Mouse (Mus musculus) left cerebral cortex, adult 2 months (tissue): ENCODE data around the gene Crk. TPM values are rescaled to one million over a fixed set of nuclear protein-coding genes. Genes with fewer than 3 reads are reported as not detected.
"Not testable (repeated sequence)": the region's sequence is repeated elsewhere in the genome, so short reads cannot be mapped to it uniquely, and the experiment has no call there.

ENCODE experiments used
- DNase-seq, 2 experiments: peaks; one replicate each; pipeline ENCODE4 v3.0.0; 2021 to 2022; ENCODE audit warnings: low spot score in 2 of 2, mixed read lengths in 1 of 2; ENCODE audit errors: extremely low spot score in 1 of 2
- H3K27ac ChIP-seq: fragments of 200-600 bp; 2 replicates; pipeline ENCODE4 v1.8.1; 2022
- H3K4me3 ChIP-seq: fragments of 200-600 bp; 2 replicates; pipeline ENCODE4 v1.8.1; 2022
- CTCF ChIP-seq: fragments of 200-600 bp; IDR thresholded peaks from 2 replicates; pipeline ENCODE4 v1.8.1; 2022; ENCODE audit warnings: antibody characterized with exemption, mild to moderate bottlenecking, moderate library complexity
- intact Hi-C: fragments of 180-260 bp; cut with DNase I; formaldehyde crosslinking; loops from one replicate; pipeline ENCODE4 v1.15.1; 2025
- total RNA-seq, 2 experiments: library from RNA; stranded (reverse); gene quantifications; 2 replicates each; pipeline ENCODE4 v1.2.3; 2021

Gene Crk
- total RNA-seq, 2 experiments from 2014 or later: 126 to 133 TPM

DNA sequence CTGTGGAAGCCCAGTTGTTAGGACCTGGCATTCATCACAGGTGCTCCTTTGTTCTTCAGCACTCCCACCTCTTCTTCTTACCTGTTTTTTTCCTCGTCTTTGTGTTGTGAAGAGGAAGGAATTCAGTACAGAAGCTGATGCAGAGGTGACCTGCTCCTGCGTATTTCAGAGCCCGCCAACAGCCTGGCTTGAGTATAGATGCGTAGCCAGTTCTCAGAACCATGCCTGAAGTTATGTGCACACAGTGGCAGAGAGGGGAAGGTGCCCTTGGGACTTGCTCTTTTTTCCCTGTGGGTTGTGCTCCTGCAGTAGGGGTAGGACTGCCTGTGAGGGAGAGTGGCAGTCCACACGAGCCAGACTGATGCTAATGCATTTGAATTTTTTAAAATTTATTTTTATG is 14.5 kb downstream of the Crk start:
- H3K27ac ChIP-seq: no peak overlapping the region
- TF ChIP-seq CTCF: no peak
- no peak for DNase-seq
- H3K4me3 ChIP-seq: no peak overlapping the region
- intact Hi-C loops: no loop called here

DNA sequence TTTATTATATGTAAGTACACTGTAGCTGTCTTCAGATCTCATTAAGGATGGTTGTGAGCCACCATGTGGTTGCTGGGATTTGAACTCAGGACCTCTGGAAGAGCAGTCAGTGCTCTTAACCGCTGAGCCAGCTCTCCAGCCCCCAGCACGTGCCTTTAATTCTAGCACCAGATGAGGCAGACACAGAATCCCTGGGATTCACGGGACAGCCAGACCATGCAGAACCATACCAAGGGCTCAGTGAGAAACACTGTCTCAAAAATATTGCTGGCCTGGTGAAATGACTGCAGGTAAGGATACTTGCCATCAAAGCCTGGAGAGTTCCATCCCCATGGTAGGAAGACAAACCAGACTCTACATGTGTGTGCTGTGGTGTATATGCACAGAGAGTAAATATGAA is 18.4 kb downstream of the Crk start:
- intact Hi-C loops, DNase-seq, H3K4me3 ChIP-seq, H3K27ac ChIP-seq: not testable (repeated sequence)

DNA sequence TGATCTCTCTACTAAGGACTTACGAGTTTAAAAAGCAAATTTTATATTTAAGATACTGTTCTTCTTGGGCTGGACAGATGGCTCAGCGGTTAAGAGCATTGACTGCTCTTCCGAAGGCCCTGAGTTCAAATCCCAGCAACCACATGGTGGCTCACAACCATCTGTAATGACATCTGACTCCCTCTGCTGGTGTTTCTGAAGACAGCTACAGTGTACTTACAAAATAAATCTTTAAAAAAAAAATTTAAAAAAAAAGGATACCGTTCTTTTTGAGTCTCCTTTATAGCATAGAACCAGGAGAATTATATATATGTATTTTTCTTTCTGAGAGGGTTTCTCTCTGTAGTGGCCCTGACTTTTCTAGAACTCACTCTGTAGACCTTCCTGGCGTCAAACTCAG is 21.5 kb downstream of the Crk start:
- no peak overlapping the region for H3K27ac ChIP-seq
- peak; percentile 10 for TF ChIP-seq CTCF
- no peak for DNase-seq
- intact Hi-C loops: no loop called here
- H3K4me3 ChIP-seq: no peak overlapping the region

DNA sequence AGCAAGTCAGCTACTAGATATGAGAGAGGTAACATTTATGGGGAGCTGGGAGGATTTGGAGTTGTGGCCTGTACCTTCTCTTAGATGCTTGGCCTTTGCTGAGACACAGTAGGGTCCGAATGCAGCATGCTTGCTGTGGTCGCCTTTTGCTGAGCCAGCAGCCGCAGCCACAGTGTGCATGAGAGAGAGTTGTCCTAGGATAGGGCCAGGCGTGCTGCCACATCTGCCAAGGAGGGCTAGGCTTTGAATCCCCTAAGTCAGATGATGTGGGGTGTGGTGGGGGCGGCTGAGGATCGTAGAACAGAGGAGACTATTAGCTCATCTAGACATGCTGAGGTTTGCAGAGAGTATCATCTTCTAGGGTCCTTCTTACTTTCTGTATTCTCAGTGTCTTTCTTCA is 23.7 kb downstream of the Crk start:
- H3K4me3 ChIP-seq: no peak overlapping the region
- no peak for DNase-seq
- no peak overlapping the region for H3K27ac ChIP-seq
- intact Hi-C loops: no loop called here
- no peak for TF ChIP-seq CTCF

DNA sequence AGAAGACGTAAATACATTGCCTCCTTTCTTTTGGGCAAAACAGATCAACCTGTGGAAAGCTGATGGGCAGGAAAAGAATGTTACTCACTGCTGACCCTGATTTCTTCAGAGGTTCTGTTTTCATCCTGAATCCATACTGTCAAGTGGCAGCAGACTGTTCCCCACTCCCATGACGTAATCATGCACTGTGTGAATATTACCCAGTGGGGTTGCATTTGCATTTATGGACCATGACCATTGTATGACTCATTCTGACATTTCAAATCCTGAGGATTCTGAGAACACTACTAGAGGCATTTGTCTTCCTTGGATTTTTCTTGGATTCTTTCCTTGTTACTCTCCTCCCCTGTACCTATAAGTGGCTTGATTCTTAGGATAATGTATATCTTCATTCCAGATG is 24.7 kb downstream of the Crk start:
- TF ChIP-seq CTCF: no peak
- Histone ChIP-seq H3K4me3 (no peak overlapping the region), H3K27ac (no peak overlapping the region)
- intact Hi-C loops: no loop called here
- DNase-seq: no peak

DNA sequence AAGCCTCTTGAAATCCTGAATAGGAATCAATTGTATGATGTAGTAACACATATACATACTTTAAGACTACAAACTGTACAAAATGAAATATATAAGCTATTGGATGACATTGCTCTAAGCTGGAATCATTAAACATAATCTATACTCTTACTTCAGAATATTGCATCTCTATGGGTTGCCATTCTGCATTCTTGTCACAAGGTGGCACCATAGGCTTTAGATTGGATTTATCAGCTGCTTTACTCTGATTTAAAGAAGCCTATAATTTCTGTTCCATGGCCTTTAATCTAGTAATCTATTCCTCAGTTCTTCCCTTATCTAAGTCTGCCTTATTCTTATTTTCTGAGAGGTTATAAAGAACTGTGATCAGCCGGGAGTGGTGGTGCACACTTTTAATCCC is 34.9 kb downstream of the Crk start:
- peak; percentile 75 for TF ChIP-seq CTCF
- no peak overlapping the region for H3K27ac ChIP-seq
- DNase-seq: no peak
- H3K4me3 ChIP-seq: no peak overlapping the region
- intact Hi-C loops: no loop called here

DNA sequence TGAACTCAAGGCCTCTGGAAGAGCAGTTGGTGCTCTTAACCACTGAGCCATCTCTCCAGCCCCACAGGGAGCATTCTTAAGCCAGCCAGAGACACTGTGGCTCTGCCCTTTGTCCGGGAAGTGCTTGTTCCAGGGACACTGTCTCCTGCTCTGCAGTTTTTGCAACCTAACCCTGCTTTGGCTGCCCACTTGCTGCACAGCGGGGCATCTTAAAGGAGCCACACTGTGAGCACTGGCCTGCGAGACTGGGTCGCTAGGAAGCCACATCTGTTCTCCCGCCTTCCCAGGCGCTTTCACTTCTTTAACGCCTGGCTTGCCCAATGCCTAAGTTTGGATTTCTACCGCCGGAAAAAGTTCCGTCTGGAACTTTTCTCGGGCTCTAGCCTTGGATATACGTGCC is 36.5 kb downstream of the Crk start:
- no peak for DNase-seq
- intact Hi-C loops: no loop called here
- no peak overlapping the region for H3K4me3 ChIP-seq
- TF ChIP-seq CTCF: no peak
- H3K27ac ChIP-seq: no peak overlapping the region

DNA sequence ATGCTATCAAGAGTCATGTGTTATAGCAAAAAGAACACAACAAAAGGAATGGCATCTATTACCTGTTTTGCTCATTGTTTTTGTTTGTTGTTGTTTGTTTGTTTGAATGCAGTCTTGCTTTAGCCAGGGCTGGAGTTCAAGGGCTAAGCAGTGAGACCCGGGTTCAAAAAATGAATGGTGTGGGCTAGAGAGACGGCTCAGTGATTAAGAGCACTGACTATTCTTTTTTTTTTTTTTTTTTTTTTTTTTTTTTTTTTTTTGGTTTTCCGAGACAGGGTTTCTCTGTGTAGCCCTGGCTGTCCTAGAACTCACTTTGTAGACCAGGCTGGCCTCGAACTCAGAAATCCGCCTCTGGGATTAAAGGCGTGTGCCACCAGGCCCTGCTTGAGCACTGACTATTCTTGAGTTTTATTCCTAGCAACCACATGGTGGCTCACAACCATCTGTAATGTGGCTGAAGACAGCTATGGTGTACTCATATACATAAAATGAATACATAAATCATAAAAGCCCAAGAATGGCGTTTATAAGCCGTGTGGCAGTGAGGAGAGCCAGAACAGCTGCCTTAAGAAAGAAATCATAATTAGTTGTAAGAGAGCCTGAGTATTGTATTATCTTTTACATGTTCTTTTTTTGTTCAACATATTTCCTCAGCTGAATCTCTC is 37.7 kb downstream of the Crk start:
- no peak overlapping the region for H3K4me3 ChIP-seq
- DNase-seq: no peak
- intact Hi-C loops: no loop called here
- no peak; the same call in 1 of the 2 replicates for TF ChIP-seq CTCF
- H3K27ac ChIP-seq: no peak overlapping the region

DNA sequence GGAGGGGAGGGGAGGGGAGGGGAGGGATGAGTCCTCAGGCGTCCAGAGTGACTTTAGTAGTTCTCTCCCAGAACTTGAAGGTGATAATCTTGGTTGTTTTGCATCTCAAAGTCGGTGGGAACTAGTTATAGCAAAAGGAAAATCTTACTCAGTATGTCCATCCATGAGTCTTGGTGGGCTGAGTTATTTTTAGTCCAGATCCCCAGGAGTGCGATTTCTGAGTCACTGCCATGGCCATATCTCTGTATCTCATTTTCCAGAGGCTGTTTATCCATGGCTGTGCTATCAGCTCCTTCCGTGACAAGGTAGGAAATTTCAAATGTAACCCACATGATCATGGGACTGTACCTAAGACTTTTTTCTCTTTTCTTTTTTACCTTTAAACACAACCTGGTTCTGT is 43.3 kb downstream of the Crk start:
- TF ChIP-seq CTCF: no peak
- H3K27ac ChIP-seq: no peak overlapping the region
- no peak for DNase-seq
- intact Hi-C loops: no loop called here
- H3K4me3 ChIP-seq: no peak overlapping the region

DNA sequence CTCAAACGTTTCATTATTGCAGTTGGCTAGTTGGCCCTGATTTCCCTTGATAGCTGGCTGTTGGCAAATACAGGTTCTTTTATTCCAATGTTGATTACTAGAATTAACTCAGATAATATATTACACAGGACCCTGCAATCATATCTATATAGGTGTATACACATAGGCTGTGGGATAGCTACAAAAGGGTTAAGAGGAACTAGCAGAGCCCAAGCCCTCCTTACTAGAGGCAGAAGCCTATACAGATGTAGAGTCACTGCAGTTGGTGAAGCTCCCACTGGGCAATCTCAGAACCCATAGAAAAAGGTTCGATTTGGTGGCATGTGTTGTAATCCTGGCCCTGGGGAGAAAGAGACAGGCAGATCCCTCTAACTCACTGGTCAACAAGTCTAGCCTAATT is 48.1 kb downstream of the Crk start:
- Histone ChIP-seq H3K27ac (no peak overlapping the region), H3K4me3 (no peak overlapping the region)
- DNase-seq: no peak
- TF ChIP-seq CTCF: no peak
- intact Hi-C loops: no loop called here

DNA sequence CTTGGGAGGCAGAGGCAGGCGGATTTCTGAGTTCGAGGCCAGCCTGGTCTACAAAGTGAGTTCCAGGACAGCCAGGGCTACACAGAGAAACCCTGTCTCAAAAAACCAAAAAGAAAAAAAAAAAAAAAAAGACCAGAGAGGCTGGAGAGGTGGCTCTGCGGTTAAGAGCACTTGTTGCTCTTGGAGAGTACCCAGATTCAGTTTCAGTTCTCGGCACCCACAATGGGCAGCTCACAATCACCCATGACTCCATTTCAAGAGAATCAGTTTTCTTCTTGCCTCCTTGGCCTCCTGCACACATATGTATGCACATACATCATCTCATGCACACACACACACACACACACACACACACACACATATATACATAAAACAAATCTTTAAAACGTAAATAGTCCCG is 48.6 kb downstream of the Crk start:
- H3K4me3 ChIP-seq, DNase-seq, intact Hi-C loops: not testable (repeated sequence)

DNA sequence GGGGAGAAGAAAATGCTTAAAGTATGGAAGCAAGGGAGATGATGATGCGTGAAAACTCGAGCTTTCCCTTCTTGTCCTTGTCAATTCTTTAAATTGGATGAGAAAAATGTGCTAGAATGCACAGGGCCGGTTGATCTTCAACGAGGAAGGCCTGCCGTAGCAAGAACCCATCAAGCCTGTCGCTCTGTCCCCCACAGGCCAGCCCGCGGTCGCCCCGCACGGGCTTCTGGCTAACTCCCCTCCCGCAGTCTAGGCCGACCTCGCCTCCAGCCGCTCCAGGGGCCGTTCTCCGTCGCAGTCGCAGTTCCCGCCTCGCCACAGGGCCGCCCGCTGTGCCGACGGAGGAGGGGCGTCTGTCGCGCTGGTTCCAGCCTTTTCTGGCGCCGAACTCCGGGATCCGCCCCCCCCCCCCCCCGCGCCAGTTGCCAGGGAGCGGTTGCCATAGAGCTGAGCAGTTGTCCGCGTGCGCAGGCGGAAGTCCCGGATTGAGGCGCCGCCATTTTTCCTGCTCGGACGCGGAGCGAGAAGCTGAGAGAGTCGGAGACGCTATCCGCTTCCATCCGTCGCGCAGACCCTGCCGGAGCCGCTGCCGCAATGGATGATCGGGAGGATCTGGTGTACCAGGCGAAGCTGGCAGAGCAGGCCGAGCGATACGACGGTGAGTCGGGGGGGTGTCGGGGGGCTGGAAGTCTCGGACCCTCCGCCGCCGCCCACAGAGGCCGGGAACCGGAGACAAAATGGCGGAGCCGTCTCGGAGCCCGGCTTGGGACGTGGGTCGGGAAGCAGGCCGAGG is 53.6 kb downstream of the Crk start, which contains the start of gene Ywhae:
Ywhae (plus strand) TSS at position 436 of the 793 bp plus-strand sequence.
- intact Hi-C loops: loop anchor here (2.0 to 5.0 kb wide), 2 partner anchors 54 to 80 kb away; partner anchors contain the start of genes Crk and Myo1c

More for the DNA sequence above, 48.6 kb downstream of the Crk start:
- H3K27ac ChIP-seq: not testable (repeated sequence)

More for the DNA sequence above, 53.6 kb downstream of the Crk start, which contains the start of gene Ywhae:
- Histone ChIP-seq H3K4me3 (peak within 1 kb of the TSS; percentile 72), H3K27ac (peak within 1 kb of the TSS; percentile 100)
- no peak; the same call in 1 of the 2 replicates for TF ChIP-seq CTCF
- DNase-seq: peak; percentile 91 to 92
